Mouse (Mus musculus) left cerebral cortex, adult 11 months (tissue): ENCODE measurements around the gene Rrn3.
"Not testable (repeated sequence)": the region's sequence is repeated elsewhere in the genome, so short reads cannot be mapped to it uniquely, and the experiment has no call there.

ENCODE experiments used
- DNase-seq: peaks from one replicate; pipeline ENCODE4 v3.0.0; 2022; ENCODE audit warnings: low spot score

The Rrn3 gene

GRCm38 (mm10) chr16:13785932-13786331, 5.4 kb downstream of the Rrn3 start:
- DNase-seq, result no peak

DNA sequence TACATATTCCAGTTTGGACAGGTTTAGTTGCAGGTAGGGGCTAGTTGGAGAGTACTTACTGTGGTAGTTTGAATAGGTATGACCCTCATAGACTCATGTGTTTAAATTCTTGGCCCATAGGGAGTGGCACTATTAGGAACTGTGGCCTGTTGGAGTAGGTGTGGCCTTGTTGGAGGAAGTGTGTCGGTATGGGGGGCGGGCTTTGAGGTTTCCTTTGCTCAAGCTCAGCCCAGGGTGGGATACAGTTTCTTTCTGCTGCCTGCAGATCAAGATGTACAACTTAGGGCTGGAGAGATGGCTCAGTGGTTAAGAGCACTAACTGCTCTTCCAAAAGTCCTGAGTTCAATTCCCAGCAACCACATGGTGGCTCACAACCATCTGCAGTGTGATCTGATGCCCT, 12.9 kb downstream of the Rrn3 start:
- DNase-seq, result not testable (repeated sequence)

- DNase-seq, result no peak
Measured at GRCm38 (mm10) chr16:13796746-13797175, 16.3 kb downstream of the Rrn3 start.

DNA sequence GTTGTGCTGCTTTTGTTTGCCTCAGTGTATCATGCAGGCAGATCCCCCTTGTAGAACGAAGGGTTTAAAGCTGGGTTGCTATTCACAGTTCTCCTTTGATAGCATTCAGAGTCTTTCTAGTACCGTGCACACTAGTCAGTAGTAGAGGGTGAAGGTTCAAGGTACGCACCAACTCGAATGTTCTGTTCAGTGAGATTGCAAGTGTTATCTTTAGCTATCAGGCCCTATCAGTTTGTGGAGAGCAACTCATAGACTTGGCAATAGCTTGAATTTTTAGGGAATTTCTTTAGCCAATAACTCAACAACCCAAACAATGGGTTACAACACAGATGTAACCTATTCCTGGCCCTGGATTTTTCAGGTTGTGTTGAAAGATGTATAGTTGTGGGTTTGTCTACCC, 20.7 kb downstream of the Rrn3 start:
- no peak for DNase-seq

GRCm38 (mm10) chr16:13804666-13805065, 24.2 kb downstream of the Rrn3 start:
- DNase-seq, result no peak

GRCm38 (mm10) chr16:13807616-13808015, 27.1 kb downstream of the Rrn3 start:
- DNase-seq, result no peak

DNA sequence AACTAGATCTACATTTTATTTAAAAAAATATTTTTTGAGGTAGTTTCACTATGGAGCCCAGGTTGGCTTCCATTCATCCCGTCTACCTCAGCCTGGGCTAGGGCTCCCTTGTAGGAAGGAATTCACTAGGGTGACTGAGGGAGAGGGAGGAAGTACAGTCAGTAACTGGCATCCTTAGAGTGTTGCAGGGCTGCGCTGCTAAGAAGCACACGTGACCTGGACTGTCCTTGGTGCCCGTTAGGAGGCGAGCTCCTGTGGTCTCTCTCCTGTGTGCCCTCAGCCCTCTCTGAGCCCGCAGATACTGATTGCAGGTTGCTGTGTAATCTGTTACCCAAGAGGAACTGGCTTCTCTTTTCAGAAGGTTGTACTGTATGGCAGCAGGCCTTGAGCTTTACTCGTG, 27.9 kb downstream of the Rrn3 start:
- DNase-seq, result no peak

DNA sequence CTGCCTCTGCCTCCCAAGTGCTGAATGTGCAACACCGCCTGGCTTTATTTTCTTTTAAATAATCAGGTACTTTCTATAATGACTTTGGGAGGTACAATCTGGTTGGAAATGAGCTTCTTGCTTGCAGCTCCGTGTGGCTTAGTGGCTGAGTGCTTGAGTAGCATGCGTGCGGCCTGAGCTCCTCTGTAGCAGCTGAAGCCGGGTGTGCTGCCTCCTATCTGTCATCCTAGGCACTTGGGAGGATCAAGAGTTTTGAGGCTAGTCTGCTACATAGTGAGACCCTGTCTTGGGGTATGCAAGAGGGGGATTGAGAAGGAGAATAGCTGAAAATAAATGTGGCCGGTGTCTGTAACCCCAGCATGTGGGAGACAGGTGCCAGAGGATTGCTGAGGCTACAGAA, 31.6 kb downstream of the Rrn3 start:
- no peak for DNase-seq

DNA sequence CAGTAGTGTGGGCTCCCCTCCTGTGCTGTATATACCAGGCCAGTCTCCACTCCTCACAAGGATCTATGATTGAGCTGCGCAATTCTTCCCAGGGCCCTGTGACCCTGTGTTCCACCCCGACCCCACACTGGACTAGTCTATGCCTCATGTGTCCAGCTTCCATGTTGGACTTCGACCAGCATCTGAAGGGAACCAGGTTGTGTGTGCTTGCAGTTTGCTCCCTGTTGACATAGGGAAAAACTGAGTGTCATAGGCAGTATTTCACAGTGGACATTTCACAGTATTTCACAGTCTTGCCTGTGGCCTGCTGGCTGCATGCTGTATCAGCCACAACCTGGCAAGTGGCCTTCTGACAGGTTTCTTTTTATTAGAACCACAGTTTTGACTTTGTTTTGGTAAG, 32.7 kb downstream of the Rrn3 start:
- no peak for DNase-seq

DNA sequence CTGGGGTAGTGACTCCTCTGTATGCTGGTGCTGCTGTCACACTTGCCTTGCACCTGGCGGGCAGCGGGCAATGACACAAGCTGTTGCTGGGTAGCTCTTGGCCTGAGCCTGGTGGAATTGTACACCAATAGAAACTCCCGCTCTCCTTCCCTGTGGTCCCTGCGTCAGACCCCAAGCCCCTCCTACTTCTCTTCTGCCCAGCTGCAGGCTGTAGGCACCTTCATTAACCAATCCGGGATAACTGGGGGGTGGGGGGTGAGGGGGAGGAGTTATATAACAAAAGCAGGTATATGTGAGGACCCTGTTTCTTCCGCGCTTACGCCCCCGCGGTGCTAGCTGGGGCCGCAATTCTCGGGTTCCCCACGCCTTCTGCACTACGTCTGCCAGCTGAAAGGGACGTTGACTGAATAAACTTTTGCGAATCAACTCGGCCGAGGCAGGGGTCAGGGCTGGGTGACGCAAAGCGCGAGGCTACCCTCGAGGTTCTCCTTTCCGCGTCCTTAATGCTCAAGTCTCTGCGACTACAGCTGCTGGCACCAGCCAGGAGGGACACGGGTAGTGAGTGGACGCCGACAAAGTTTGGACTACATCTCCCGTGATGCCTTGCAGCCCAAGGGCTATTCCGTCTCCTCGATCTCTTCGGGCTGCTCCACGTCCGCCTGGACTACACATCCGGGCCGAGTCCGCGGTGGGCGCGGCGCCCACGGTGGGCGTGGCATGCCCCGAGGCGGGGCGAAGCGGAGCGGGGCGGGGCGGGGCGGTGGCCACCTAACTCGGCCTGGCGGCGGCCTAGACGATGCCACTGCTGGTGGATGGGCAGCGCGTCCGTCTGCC, 38.3 kb downstream of the Rrn3 start, which contains the start of gene Ntan1:
Gene Ntan1, plus strand, starts transcription at position 286 of the 834 bp plus-strand sequence.
- DNase-seq, result peak; percentile 93

DNA sequence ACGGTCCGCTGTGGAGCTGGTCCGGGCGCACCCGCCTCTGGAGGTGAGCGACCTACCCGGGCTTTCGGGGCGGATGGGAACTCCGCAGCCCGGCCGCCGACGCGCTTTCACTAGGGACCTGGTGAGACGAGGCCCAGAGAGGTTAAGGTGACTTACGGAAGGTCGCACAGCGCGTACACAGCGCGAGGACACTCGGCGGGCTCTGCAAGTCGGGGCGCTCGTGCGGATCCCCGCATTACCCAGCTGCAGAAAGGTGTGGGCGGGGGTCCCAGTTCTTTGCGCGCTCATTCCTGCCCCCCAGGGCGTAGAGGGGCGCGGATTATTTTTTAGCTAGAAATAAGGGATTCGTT, 38.9 kb downstream of the Rrn3 start:
- no peak for DNase-seq

DNA sequence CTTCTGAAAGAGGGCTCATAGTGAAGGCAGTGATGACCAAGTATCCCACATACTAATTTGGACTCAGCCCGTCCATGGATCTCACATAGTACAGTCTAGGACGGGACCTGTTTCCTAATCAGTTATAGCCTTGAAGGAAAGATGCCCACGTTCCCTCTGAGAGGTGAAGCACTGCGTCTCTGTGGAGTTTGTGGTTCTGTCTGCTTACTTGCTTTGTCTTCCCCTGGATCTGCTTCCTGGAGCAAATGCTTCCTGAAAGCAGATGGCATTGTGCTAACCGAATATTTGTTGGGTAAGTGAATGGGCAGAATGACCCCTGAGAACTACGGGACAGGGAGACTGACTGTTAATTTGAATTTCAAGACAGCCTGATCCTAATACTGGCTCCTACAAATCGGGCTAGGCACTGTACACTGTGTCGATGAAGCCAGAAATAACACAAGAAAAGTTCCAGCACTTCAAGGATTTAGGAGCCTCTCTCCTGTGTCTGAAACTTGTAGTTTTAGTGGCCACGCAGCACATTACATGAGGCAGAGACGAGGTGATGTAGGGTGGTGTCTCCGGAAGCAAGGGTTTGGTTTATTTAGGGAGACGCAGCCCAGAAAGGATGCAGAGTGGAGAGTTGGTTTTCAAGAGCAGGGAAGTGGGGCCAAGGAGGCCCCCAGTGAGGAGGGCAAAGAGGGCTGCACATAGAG, 39.4 kb downstream of the Rrn3 start:
- no peak for DNase-seq

GRCm38 (mm10) chr16:13820771-13821170, 40.3 kb downstream of the Rrn3 start:
- DNase-seq, result no peak

- no peak for DNase-seq
Measured at GRCm38 (mm10) chr16:13825781-13826490, 45.4 kb downstream of the Rrn3 start.

GRCm38 (mm10) chr16:13826511-13826910, 46.0 kb downstream of the Rrn3 start:
- DNase-seq, result no peak

DNA sequence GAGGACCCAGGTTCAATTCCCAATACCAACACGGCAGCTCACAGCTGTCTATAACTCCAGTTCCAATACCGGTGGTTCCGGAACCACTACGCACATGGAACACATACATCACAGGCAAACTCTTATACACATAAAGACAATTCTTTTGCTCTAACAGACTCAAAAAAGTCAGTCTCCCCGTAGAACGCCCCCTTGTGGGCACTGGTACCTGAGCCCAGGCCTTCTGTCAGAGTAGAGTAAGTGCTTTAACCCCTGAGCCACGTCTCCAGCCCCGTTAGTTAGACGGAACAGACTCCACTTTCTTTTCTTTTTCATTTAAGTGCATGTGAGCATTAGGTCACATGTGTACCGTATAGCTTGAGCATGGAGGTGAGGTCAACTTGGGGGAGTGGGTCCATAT, 49.9 kb downstream of the Rrn3 start:
- DNase-seq, result no peak

DNA sequence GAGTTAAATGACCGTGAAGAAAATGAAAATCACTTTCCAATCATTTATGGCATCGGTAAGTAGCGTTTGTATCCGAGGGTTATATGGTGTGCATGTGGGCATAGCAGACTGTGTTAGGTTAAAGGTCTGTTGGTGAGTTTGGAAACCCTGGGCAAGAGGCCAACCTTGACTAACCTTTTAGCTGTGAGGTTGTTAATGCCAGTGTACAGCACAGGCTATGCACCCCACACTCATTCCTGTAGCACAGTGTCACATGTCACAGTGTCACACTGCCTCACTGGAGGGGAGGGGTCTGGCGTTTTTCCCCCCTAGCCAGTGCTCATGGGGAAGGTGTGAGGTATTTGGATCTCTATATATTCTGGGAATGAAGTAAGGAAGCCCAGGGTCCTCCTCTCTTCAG, 51.1 kb downstream of the Rrn3 start:
- DNase-seq, result no peak

DNA sequence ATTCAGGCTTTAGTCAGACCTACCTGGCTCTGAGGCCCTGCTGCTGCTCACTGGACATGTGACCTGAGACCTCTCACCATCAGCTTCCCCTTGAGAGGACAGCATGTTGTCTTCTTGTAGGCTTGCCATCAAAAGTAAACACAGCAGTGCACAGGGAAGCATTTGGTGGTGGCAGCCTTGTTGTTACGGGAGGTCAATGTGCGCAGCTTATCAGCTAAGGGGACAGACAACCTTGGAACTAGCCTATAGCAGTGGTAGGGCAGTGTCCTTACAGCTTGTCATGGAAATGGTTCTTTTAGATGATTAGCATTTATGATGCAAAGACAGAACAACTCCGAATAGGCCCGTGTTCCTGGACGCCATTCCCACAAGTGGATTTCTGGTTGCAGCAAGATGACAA, 53.9 kb downstream of the Rrn3 start:
- no peak for DNase-seq

- DNase-seq, result no peak
Measured at GRCm38 (mm10) chr16:13840056-13840455, 59.5 kb downstream of the Rrn3 start.

- DNase-seq, result no peak
Measured at GRCm38 (mm10) chr16:13840956-13841355, 60.4 kb downstream of the Rrn3 start.

DNA sequence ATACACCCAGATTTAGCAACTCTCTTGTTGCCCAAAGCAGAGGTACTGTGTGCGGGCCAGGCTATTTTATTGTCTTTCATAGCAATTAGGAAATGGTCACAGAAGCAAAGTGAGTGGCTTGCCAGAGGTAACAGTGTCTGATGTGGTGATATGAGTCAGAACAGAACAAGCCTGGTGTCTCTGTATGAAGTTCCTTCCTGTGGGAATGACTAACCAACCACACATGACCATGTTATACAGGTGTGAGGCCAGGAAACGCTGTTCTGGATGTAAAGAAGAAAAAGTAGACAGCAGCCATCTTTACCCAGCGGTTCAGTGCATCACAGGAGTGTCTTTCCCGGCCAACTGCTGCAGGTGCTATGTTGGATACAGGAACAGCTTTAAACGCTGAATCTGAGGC, 64.5 kb downstream of the Rrn3 start:
- no peak for DNase-seq

- no peak for DNase-seq
Measured at GRCm38 (mm10) chr16:13846675-13847074, 66.2 kb downstream of the Rrn3 start.

DNA sequence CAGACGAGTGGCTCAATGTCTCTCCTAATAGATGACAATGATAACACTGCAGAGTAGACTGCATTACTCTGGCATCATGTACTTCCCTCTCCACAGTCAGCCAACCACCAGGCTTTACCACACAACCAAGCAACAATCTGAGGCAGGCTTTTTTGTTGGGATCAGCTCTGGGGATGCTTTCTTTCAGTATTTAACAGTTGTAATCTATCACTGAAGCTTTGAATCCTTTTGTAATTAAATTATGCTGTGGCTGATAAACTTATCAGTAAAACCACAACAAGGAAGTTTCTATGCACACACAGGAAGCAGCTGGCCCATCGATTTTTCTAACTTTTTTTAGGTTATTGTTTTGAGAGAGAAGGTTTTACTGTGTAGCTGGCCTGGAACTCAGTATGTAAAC, 67.8 kb downstream of the Rrn3 start:
- DNase-seq, result no peak
